Mouse (Mus musculus) c-Kit-negative CD71-positive TER-119-positive erythroid progenitor cells, embryonic 14.5 days (primary cell): ENCODE results near the gene Lamb2.

Experiments used
- DNase-seq: peaks from one replicate; pipeline ENCODE4 v3.0.0-alpha.2; 2013; ENCODE audit warnings: low read depth, low spot score

Lamb2 gene

DNA sequence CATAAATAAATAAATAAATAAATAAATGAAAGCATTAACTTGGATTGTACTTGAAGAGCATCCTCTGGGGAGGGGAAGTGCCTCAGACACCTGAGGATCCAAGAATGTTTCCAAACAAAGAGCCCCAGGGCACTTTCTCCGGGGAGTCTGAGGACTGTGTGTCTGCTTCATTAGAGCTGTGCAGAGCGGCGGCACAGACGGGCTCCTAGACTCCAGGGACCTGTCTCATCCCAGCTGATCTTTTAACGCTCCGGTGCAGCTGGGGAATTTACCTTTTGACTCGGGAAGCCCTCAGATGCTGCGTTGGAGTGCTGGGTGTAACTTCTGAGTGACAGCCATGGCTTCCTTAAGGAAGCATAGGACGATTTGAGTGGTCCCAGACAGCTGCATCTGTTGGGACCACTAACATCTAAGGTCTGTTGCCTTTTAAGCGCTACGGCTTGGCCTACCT lies 18.3 kb upstream of the Lamb2 start, which contains the start of gene Klhdc8b:
Gene Klhdc8b, minus strand, starts transcription at position 401 of the 451 bp plus-strand sequence.
- DNase-seq = no peak

DNA sequence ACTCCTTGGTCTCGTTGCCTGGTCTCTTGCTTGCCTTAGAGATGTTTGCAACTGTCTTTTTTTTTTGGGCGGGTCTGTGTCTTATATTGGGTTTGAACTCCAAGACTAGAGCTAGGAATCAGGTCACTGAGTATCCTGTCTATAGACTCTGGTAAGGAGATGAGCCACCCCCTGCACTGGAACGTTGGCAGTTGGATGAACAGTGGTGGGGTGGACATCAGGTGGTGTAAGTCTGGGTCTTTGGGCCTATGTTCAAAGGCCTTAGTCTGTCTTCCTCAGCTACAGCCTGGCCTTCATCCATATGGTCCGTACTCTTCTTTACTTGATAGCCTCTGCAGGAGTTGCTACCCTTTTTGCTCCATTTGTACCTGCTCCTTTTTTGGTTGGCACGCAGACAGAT lies 17.9 kb upstream of the Lamb2 start:
- no peak for DNase-seq

DNA sequence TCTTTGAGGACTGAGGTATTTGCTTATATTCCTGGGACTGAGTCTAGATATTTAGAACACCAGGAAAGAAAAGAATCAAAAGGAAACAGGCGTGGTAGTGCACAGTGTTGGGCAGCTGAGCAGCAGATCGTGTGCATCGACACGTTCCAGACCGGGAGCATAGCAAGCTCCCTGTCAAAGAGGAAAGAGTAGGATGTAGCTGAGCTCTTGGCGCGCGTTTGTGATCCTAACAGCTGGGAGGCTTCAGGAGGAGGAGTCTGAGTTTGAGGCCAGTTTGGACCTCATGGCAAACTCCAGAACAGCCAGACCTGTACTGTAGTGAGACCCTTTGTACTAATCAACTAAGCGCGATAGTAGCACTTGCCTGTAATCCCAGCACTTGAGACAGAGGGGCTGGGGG lies 17.3 kb upstream of the Lamb2 start:
- no peak for DNase-seq

DNA sequence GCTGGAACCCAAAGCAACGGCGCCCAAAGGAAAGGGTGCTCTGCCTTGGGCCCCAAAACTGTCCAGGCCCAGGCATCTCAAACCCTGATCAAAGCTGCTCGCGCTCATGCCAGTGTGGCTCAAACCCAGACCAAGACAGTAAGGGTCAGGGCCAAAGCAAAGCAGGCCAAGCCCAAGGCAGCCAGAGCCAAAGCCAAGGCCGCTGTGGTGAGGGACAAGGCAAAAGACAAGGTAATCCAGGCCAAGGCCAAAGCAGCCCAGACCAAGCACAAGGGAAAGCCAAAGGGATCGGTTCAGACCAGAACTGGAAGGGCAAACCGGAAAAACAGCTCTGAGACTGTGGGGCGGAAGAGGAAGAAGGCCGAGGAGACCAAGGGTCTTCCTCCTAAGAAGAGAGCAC lies 15.8 kb upstream of the Lamb2 start:
- DNase-seq = no peak

DNA sequence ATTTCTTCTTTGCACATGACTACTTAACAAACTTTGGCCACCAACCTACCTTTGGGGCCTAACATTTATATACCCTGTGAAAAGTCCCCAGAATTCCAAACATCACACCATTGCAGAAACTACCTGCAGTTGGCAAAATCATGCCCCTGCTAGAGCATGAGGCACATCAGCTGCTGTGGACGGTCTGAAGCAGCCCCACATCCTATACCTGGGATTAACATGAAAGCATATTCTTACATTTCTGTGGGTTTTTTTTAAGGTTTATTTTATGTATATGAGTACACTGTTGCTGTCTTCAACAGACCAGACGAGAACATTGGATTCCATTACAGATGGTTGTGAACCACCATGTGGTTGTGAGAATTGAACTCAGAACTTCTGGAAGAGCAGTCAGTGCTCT lies 13.3 kb upstream of the Lamb2 start:
- no peak for DNase-seq

DNA sequence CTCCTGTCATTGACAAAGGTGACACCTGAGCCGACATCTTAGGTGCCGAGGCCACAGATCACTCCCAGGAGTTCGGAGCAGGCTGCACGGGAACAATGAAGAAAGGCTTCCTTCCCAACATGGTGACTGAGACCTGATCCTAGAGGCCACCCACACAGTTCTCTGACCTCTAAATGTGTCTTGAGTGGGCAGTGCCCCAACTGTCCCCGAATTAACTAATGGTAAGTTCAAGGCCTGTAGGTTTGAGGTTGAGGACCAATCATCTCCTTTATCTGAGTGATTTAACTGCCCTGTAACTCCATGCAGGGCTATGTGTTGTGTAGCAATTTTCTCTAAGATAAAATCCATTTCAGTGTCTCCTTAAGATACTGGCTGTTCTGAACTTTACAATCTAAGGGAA lies 10.1 kb upstream of the Lamb2 start:
- no peak for DNase-seq

DNA sequence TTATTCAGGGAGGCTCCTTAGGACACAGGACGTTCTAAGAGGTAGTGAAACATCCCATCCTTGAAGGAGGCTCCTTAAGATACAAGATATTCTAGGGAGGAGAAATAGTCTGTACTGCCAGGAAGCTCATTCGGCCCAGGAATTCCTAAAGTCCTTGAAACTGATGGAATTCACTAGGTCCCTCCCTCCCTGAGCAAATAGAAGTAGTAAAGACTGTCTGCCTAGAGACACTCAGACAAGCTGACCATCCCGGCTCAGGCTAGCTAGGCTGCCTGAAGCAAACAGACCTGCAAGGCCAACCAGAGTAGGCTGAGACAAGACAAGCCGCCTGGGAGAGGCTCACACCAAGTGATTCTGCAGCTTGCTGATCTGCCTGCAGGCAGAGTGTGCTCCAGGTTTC lies 9.7 kb upstream of the Lamb2 start:
- DNase-seq = no peak

GRCm38 (mm10) chr9:108474528-108474927 lies 5.0 kb upstream of the Lamb2 start:
- no peak for DNase-seq

DNA sequence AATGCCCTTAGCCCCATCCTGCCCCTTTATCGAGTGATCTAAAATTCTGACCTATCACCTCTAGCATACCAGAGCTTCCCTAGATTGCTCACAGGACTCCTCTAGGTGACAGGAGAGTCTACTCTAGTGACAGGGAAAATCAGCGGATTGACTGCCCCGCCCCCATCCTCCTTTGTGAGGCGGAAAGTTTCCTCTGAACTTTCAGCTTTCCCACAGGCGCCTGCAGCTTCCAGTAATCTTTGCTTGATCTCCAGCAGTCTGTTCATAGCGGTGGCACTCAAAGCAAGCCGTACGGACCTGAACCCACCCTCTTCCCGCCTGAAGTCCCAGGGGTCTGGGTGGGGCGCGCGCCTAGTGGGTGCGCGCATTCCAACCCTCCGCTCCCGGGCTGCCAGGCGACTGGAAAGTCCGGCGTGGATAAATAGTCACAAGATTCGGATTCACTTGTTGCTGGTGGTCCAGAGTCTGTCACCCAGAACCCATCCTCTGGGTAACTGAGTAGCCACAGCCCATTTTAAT lies 839 bp upstream of the Lamb2 start:
- DNase-seq = no peak

- no peak for DNase-seq
Measured at GRCm38 (mm10) chr9:108479241-108479640, 295 bp upstream of the Lamb2 start.

- no peak for DNase-seq
Measured at GRCm38 (mm10) chr9:108480813-108481519, 1.4 kb downstream of the Lamb2 start.

GRCm38 (mm10) chr9:108481520-108482210 lies 2.1 kb downstream of the Lamb2 start:
- no peak for DNase-seq

DNA sequence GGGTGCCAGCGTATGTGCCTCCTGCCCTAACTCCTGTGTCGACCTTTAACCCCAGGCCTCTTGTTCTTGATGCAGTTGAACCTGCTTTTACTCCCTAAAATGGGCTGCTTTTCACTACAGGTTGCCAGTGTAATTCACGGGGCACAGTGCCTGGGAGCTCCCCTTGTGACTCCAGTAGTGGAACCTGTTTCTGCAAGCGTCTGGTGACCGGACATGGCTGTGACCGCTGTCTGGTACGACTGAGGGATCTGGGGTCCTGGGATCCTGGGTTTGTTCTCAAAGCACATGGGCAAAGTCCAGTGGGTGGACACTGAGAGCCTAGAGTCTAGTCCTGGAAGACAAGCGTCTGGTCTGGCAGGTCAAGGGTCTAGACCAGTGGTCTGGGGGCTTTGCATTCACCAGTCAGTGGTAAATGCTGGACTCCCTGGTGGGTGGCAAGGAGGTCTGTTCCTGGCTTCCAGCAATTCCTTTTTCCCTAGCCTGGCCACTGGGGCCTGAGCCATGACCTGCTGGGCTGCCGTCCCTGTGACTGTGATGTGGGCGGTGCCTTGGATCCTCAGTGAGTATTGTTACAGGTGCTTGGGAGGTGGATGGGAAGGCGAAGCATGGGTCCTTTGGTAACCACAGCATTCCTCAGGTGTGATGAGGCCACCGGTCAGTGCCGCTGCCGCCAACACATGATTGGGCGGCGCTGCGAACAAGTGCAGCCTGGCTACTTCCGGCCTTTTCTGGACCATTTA lies 3.7 kb downstream of the Lamb2 start:
- no peak for DNase-seq

- no peak for DNase-seq
Measured at GRCm38 (mm10) chr9:108484021-108484420, 4.5 kb downstream of the Lamb2 start.

- DNase-seq = no peak
Measured at GRCm38 (mm10) chr9:108485301-108485875, 5.9 kb downstream of the Lamb2 start.

DNA sequence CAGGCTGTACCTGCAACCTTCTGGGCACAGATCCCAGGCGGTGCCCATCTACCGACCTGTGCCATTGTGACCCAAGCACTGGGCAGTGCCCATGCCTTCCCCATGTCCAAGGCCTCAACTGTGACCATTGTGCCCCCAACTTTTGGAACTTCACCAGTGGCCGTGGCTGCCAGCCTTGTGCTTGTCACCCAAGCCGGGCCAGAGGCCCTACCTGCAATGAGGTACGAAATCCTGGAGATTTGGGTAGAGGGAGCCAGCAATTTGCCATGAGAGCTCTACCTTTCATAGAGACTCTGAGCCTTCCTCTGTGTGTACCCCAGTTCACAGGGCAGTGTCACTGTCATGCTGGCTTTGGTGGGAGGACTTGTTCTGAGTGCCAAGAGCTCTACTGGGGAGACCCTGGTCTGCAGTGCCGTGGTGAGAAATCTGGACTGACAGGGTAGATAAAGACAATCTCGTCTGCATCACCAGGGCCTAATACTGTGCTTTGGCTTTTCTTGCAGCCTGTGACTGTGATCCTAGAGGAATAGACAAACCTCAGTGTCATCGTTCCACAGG lies 7.5 kb downstream of the Lamb2 start:
- no peak for DNase-seq

DNA sequence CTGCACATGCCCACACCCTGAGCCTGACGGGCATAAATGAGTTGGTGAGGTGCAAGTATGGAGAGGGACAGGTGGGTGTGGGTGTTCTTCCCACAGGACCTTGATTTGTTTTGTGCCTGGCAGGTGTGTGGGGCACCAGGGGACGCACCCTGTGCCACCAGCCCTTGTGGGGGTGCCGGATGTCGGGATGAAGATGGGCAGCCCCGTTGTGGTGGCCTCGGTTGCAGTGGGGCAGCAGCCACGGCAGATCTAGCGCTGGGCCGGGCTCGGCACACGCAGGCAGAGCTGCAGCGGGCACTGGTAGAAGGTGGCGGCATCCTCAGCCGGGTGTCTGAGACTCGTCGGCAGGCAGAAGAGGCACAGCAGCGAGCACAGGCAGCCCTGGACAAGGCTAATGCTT lies 8.9 kb downstream of the Lamb2 start:
- no peak for DNase-seq

DNA sequence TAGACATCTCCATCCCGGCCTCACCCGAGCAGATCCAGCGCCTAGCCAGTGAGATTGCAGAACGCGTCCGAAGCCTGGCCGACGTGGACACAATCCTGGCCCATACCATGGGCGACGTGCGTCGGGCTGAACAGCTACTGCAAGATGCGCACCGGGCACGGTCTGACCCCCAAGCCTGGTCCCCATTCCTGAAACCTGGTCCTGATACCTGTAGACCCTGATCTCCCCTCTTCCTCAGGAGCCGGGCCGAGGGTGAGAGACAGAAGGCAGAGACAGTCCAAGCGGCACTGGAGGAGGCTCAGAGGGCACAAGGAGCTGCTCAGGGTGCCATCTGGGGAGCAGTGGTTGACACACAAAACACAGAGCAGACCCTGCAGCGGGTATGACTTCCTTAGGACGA lies 9.7 kb downstream of the Lamb2 start:
- no peak for DNase-seq

DNA sequence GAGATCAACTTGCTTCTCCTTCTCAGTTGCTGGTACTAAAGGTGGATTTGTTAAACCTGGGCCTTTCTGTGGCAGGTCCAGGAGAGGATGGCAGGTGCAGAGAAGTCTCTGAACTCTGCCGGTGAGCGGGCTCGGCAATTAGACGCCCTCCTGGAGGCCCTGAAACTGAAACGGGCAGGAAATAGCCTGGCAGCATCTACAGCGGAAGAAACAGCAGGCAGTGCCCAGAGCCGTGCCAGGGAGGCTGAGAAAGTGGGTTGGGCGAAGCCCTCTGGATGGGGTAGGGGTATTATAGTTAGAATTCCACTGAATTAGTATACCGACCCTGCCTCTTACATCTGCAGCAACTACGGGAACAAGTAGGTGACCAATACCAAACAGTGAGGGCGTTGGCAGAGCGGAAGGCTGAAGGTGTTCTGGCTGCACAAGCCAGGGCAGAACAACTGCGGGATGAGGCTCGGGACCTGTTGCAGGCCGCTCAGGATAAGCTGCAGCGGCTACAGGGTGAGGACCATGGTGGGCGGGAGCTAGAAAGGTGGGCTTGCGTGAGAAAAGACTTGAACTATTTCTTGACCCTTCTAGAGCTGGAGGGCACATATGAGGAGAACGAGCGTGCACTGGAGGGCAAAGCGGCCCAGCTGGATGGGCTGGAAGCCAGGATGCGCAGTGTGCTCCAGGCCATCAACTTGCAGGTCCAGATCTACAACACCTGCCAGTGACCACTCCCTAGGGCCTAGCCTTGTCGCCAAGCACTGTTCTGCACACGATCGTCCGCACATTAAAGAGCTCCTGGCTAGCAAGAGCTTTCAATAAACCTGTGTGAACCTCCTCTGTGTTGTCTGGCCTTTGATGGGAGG lies 10.4 kb downstream of the Lamb2 start:
- no peak for DNase-seq

GRCm38 (mm10) chr9:108490559-108491285 lies 11.2 kb downstream of the Lamb2 start, which contains the start of gene Usp19:
Usp19 (plus strand) TSS chr9:108490602.
- peak; percentile 82 for DNase-seq
